Mouse (Mus musculus) gastrocnemius, adult 2 months (tissue): ENCODE measurements at regions not wholly inside any gene's neighbourhood (a gene's known extent, or its start where the extent isn't known, plus 50 kb on each side); places are given as distances from the start of the nearest gene placed in this dataset.
A peak's percentile ranks its signal among the peaks of the same experiment; 100 is the strongest.

Experiments
- DNase-seq: peaks from one replicate; pipeline ENCODE4 v3.0.0; 2022
- H3K27ac ChIP-seq: fragments of 200-600 bp; 2 replicates; pipeline ENCODE4 v1.8.1; 2022; ENCODE audit warnings: mild to moderate bottlenecking
- H3K4me3 ChIP-seq: fragments of 200-600 bp; 2 replicates; pipeline ENCODE4 v1.8.1; 2022; ENCODE audit warnings: mild to moderate bottlenecking, moderate library complexity
- CTCF ChIP-seq: fragments of 200-600 bp; IDR thresholded peaks from 2 replicates; pipeline ENCODE4 v1.8.1; 2022; ENCODE audit warnings: antibody characterized with exemption, mild to moderate bottlenecking, moderate library complexity
- intact Hi-C: fragments of 180-260 bp; cut with DNase I; formaldehyde crosslinking; loops from one replicate; pipeline ENCODE4 v1.15.1; 2025

DNA sequence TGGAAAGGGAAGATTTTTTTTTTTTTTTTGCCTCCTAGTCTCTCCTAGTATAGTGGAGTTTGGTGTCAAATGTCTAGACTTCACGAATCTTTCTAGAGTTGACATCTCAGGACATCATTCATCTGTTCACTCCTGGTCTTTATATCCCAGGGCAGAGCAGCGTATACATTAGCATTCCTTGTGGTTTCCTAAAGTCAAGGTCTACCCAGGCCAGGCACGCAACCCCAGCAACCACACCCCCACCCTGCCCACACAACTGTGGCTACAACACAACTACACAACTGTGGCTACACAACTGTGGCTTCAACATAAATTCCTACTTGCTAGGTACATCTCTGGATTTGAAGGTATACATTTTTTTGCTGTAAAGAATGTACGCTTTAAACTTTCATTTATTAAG is 122.2 kb downstream of the Ppp1r3a start:
- no peak for DNase-seq
- no peak overlapping the region for H3K4me3 ChIP-seq
- no peak for TF ChIP-seq CTCF
- intact Hi-C loops, result no loop called here
- no peak overlapping the region for H3K27ac ChIP-seq

DNA sequence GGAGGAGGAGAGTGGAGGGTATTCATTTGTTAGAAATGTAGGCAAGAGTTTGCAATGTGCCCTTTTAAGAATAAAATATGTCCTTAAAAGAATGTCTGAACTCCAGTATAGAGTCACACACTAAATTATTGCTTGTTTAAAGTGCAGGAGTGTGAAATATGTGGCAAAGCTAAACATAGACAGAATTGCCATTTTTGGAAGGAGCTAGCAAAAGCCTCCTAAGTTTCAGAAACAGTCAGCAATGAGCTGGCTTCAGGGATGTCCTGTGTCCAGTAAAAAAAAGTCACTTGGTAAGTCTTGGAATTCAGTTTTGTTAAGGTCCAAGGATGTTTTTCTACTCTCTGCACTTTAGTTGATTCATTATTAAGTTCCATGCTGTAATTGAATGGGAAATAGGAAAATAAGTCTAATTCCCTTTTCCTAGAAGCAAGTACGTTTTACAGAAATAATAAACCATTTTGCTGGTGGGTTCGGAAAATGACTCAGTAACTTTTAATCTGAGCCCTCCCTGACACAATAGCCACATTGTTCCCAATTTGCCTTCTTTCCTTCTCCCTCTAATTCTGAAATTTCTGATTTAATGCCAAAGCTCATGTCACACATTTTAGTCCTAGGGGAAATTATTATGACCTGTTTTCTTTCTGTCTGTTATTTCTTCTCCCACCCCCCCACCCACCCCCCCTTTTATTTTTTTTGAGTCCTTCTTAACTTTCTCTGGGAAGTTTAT is 123.2 kb downstream of the Ppp1r3a start:
- Histone ChIP-seq H3K4me3 (no peak overlapping the region), H3K27ac (no peak overlapping the region)
- DNase-seq, result no peak
- TF ChIP-seq CTCF, result no peak
- intact Hi-C loops, result no loop called here

DNA sequence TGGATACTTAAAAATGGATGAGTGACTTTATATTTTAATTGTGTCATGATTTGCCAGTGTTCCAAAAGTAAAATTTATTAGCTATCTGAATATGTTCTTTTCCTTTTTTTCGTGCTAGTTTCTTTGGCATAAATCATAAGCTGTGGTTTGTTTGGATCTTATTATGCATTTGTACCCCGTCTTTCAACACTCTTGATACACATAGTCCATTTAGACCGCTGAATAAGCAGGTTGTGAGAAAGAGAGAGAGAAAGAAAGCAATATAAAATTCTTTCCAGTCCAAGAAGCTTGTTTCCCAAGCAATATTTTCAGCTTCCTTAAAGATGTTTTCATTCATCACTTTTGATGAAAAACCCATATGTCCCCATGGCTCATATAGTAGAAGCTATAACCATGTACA is 138.4 kb downstream of the Ppp1r3a start:
- intact Hi-C loops, result no loop called here
- DNase-seq, result no peak
- no peak for TF ChIP-seq CTCF
- Histone ChIP-seq H3K27ac (no peak overlapping the region), H3K4me3 (no peak overlapping the region)

DNA sequence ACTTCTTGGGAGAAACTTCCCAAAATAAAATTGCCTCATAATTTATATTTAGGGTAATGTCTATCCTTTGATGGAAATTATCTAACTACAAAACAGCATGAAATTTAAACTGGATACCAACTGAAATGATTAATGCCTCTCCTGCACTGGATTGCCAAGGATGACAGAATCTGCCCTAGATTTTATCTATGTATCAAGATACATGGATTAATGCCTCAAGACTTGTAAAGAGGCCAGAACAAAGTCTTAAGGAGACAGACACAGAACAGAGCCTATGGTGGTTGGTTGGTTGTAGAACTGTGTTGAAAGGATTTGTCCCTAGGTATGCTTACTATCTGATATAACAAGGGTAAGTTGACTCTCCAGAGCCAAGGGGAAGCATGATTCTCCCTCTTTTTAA is 147.0 kb downstream of the Ppp1r3a start:
- Histone ChIP-seq H3K27ac (peak overlapping the region; percentile 86), H3K4me3 (peak overlapping the region; percentile 71)
- intact Hi-C loops, result no loop called here
- DNase-seq, result no peak
- TF ChIP-seq CTCF, result no peak

DNA sequence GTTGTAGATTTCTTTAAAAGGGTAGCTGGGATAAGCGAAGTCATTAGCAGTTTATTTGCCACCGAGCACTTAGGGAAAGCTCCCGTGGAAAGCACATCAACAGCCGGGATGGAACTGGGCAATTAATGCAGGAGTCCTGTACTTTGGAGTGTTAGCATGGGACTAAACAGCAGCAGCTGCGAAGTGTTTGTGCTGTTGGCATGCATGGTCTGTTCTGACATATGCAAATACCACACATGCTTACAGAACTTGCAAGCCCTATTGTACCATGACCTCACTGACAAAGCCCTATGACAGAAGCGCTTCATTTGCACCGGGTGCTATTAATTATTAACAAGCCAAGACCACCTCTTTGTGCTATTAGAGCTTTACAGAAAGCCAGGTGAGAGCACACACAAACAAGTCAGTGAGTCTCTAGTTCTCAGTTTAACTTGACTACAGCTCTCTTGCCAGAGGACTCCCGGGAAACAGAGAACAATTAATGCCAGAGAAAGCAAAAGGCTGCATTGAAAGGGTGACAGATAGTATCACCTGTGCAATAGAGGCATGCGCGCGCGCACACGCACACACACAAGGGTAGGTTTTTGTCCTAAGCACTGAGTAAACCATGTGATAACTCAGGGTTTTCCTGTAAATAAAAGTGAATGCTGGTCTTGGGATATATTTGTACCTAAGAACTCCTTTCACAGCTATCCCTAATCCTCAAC is 154.4 kb downstream of the Ppp1r3a start:
- no peak for TF ChIP-seq CTCF
- no peak for DNase-seq
- Histone ChIP-seq H3K4me3 (no peak overlapping the region), H3K27ac (no peak overlapping the region)
- intact Hi-C loops, result no loop called here

DNA sequence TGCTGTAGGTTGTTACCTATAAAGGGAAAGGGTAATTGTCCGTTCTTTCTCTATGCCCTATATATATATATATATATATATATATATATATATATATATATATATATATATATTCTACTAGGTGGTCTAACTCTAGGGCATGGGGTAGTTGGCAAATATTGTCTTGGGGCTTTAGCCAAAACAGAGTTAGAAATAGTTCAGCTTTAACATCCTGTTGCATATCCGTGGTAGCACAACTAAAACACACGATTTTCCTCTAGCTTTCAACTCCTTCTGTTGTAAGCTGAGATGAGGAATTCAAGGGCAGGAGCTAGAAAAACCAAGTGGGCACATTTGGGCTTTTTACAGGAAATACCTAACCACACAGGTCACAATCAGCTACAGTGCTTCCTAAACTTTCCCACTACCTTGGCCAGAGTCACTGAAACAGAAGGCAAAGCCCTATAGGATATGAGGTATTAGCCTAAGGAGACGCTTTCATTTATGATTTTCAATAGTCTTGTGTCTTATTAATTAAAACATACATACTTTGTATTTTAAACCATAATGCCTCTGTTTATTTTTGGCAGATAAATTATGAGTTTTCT is 158.1 kb downstream of the Ppp1r3a start:
- no peak for TF ChIP-seq CTCF
- intact Hi-C loops, result no loop called here
- Histone ChIP-seq H3K4me3 (no peak overlapping the region), H3K27ac (no peak overlapping the region)
- no peak for DNase-seq

DNA sequence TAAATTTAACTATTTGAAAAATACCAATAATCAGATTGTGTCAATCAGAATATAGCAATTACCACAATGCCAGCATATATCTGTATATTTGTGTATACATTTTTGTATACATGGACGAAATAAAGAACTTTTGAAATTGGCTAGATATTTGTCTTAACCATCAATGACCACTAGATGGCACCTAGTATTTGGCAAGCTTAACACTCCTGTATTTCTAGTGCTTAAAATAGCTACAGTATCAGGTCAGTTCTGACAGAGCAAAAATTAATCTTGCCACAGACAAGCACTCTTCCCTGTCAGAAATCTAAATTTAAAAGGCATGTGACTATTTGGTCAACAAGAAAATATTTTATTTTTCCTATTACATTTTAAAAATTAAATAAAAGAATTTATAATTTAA is 169.2 kb downstream of the Ppp1r3a start:
- DNase-seq, result no peak
- peak; percentile 69 for TF ChIP-seq CTCF
- intact Hi-C loops, result loop anchor here (5.0 kb wide), 2 partner anchors 126 to 166 kb away; no protein-coding TSS in a partner anchor
- H3K4me3 ChIP-seq, result peak overlapping the region; percentile 52
- peak overlapping the region; percentile 94 for H3K27ac ChIP-seq

DNA sequence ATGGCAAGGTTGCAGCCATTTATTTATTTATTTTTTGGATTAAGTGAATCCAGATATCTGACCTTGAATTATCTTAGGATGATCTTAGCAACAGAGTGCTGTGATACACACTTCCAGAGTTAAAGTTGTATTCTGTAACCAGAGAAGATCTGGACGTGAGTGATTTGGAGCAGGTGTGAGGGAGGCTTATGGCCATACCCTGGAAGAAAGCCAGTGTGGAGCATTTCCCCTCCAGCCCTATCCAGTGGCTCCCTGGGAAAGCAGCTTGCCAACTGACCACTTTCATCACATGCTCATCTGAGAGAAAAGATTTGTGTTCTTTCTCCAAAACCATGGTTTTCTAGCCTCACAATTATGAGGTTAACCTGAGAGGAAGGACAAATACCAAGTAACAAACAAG is 171.2 kb downstream of the Ppp1r3a start:
- TF ChIP-seq CTCF, result no peak
- intact Hi-C loops, result no loop called here
- Histone ChIP-seq H3K4me3 (peak overlapping the region; percentile 26; the same call in 1 of the 2 replicates), H3K27ac (peak overlapping the region; percentile 94)
- DNase-seq, result peak; percentile 78

DNA sequence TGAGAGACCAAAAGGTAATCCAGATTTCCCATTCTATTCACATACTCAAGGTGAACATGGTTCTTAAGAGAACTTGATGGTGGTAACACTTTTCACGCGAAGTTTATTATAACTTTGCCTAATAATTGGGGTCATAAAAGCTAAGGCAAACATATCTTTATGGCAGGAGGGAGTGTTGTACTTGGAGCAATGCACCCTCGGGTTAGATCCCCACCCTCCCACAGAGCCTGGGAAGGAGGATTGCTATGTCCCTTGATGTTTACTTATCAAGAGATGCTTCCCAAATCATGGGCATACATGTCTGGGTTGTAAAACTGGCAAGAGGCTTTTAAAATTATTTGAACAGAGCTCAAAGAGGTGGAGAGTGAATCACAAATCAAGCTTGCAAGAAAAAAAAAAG is 180.5 kb downstream of the Ppp1r3a start:
- H3K27ac ChIP-seq, result no peak overlapping the region
- no peak for DNase-seq
- no peak for TF ChIP-seq CTCF
- H3K4me3 ChIP-seq, result no peak overlapping the region
- intact Hi-C loops, result no loop called here

DNA sequence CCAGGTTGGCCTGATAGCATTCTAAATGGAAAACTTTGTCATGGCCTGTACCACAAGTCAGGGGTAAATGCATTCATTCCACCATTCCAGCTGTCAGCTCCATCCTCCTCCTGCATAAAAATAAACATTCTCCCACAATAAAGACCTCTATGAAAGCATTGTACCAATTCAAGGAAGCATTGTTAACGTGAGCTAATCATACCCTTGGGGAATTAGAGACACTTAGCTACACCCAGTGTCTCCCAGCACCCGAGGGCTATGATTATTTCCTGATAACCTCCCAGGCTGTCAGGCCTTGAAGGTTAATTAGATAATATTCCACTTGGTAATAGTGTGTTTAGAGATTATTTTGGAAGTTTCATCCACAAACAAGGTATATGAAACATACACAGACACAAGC is 182.1 kb downstream of the Ppp1r3a start:
- DNase-seq, result no peak
- intact Hi-C loops, result no loop called here
- no peak overlapping the region for H3K27ac ChIP-seq
- no peak for TF ChIP-seq CTCF
- H3K4me3 ChIP-seq, result no peak overlapping the region

DNA sequence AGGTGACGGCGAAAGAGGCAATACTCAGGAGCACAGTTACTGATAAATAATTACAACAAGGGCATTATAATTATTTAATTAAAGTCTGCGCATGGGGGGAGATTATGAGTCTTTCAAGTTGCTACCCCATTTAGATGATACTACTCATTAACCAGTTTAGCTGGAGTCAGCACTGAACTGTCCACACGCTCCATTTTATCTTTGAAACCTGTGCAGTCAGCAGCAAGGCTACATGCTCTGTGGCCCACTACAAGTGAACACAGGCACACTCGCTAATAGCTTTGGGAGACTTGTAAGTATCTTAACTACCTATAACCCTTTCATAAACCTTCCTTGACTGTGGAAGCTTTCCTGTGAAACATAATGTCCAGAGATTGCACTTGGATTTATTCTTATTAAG is 214.7 kb downstream of the Ppp1r3a start:
- intact Hi-C loops, result no loop called here
- no peak overlapping the region for H3K4me3 ChIP-seq
- no peak for TF ChIP-seq CTCF

DNA sequence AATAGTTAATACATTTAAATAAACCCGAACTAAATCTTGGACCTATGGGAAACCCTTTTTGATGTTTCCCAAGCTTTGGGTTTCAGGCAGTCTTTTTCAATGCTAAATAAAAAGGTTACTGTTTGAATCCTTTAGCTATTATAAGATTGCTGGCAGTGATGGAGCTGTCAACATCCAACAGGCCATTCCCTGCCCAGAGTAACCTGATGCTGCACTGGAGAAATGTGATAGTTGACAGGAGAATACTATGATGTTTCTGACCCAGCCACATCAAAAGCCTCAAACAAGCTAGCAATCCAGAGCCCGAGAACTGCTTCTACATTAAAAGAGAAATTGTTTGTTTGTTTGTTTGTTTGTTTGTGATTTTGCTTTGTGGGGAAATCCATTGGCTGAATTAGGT is 226.0 kb downstream of the Ppp1r3a start:
- Histone ChIP-seq H3K4me3 (peak overlapping the region; percentile 49), H3K27ac (peak overlapping the region; percentile 80)
- intact Hi-C loops, result loop anchor here (5.0 kb wide), 1 partner anchor 228 kb away; the partner anchor contains the start of gene Ppp1r3a
- DNase-seq, result peak; percentile 48
- no peak for TF ChIP-seq CTCF

More for the DNA sequence above, 214.7 kb downstream of the Ppp1r3a start:
- no peak overlapping the region for H3K27ac ChIP-seq
- no peak for DNase-seq

DNA sequence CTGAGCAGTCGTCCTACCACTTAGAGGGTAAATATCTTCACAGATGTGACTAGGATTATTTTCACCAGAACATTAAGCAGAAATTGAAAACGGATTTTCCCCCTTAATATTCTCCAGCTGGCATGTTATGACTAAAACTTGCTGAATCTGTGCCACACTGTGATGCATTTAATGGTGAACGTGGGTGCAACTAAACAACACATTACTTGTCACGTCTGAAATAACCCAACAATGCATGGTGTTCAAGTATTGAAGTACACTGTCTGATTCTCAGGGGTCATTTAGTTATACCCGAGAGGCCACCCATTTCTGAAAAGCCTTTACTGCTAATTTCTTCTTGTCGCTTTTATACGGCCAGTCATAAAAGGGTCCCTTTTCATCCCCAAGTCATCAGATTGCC is 226.5 kb downstream of the Ppp1r3a start:
- no peak for TF ChIP-seq CTCF
- Histone ChIP-seq H3K4me3 (peak overlapping the region; percentile 49), H3K27ac (peak overlapping the region; percentile 80)
- intact Hi-C loops, result loop anchor here (5.0 kb wide), 1 partner anchor 229 kb away; the partner anchor contains the start of gene Ppp1r3a
- no peak for DNase-seq
